Mouse (Mus musculus) CH12.LX (cell line): Measurements from ENCODE around the gene B4galt2.

ENCODE experiments used
- CTCF ChIP-seq, 2 experiments: IDR thresholded peaks in 1 of 2; conservative IDR thresholded peaks in 1 of 2; 2 replicates each; pipeline ENCODE4 v1.5.1; 2011 to 2012; ENCODE audit warnings: low read depth in 2 of 2, low read length in 2 of 2, improper control_type of control experiment in 1 of 2, inconsistent platforms in 1 of 2, mild to moderate bottlenecking in 1 of 2, moderate library complexity in 1 of 2
- E2F4 ChIP-seq: IDR thresholded peaks from 2 replicates; pipeline ENCODE4 v1.6.1; 2011; ENCODE audit warnings: low read depth, low read length, improper control_type of control experiment; ENCODE audit not compliant: insufficient replicate concordance
- MEF2A ChIP-seq: IDR thresholded peaks from 2 replicates; pipeline ENCODE4 v1.6.1; 2014; ENCODE audit warnings: low read depth, mild to moderate bottlenecking, inconsistent platforms, low read length, improper control_type of control experiment, borderline replicate concordance
- POLR2A ChIP-seq: IDR thresholded peaks from 2 replicates; pipeline ENCODE4 v1.6.1; 2011; ENCODE audit warnings: low read depth, mild to moderate bottlenecking, improper control_type of control experiment, low read length
- RCOR1 ChIP-seq: conservative IDR thresholded peaks from 2 replicates; pipeline ENCODE4 v1.6.1; 2012; ENCODE audit warnings: low read depth, mild to moderate bottlenecking, inconsistent platforms, low read length, improper control_type of control experiment

DNA sequence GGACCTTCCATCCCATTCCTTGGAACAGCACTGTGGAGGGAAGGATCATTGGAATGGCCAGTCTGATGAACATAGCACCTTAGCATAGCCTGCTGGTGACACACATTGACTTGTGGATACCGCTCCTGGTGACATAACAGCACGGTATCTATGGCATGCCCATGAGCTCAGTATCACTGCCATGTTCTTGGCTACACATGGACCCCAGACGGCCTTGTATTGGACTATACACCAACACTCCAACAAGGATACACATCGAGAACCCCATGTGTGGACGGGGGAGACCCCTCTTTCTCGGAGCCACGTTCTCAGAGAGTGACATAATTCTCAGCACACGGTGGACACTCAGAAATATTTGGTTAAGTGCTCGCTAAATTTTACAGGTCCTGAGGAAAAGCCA lies 52.5 kb downstream of the B4galt2 start:
- TF ChIP-seq RCOR1 (no peak), CTCF (conservative IDR thresholded peaks at IDR 0.05 in 1 of 2, IDR thresholded peaks at IDR 0.05 in 1 of 2; ENCODE audit: low read depth in 2 of 2, low read length in 2 of 2) (no peak), MEF2A (no peak), E2F4 (no peak), POLR2A (no peak)
